Mouse (Mus musculus) embryo, embryonic 10 days (tissue): ENCODE measurements around the gene Fbxl13.
"Not testable (repeated sequence)": the region's sequence is repeated elsewhere in the genome, so short reads cannot be mapped to it uniquely, and the experiment has no call there.

Source experiments
- DNase-seq: peaks from one replicate; pipeline ENCODE4 v3.0.0-alpha.2; 2015; ENCODE audit warnings: low spot score

Gene Fbxl13

DNA sequence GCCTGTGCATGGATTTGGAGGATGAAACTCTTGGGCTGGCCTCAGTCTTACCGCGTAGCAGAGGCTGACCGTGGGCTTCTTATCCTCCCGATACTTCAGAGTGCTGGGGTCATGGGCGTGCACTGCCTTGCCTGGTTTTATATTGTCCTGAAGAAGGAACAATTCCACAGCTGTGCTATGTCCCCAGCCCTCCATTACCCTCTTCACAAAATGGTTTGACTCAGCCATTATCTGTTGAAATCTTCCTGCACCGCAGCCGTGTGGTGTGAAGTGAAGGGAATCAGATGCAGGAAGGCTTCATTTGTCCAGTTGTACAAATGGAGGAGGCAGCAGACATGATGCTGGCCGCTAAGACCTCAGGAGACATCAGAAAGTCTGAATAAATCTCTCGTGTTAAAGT is 11.5 kb upstream of the Fbxl13 start:
- no peak for DNase-seq

GRCm38 (mm10) chr5:21651885-21652612 is 6.6 kb upstream of the Fbxl13 start:
- DNase-seq: no peak

DNA sequence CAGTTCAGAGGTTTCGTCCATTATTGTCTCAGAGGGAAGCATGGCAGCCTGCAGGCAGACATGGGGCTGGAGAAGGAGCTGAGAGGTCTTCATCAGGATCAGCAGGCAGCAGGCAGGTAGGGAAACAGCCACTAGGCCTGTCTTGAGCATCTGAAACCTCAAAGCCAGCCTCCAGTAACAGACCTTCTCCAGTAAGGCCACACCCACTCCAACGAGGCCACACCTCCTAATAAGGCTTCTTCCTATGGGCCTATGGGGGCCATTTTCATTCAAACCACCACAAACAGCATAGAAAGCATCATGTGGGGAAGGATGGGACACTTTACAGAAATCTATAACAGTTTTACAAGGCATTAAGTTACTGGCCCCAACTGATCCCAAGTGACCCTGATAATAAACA is 5.3 kb upstream of the Fbxl13 start:
- DNase-seq: no peak

GRCm38 (mm10) chr5:21646133-21646491 is 678 bp upstream of the Fbxl13 start:
- no peak for DNase-seq

GRCm38 (mm10) chr5:21644891-21645438 is 469 bp downstream of the Fbxl13 start:
- no peak for DNase-seq

DNA sequence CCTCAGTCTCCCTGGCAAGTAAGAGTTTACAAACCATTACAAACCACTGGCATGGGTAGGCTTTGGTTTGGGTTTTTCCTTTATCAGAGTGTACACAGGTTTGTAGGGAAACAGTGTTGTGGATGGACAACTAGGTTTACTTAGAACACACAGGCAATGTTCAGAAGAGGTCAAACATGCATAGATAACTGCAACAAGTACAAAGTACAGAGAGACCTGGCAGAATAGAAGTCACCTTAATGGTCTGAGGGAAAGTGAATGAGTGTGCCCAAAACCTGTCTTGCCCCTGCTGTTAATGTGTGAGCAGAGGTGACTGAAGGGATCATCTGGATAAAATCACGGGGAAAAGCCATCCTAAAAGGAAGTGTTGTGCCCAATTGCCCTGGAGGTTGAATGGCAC is 1.8 kb downstream of the Fbxl13 start:
- DNase-seq: no peak

DNA sequence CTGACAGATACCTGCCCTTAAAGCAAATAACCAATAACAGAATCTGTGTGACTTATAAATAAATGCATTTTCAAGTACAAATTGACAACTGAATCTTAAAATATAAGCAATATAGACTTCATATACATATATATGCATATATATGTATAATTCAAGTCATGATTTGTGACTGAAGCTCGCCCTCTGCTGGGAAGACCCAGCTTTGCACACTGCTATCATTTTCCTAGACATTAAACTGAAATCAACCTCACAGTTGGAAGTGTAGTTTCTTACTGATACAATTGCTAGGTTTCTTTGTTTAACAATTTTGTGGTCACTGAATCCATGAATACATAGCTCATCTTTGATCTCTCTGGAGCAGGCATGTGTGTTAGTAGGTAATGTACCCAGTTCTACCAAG is 4.5 kb downstream of the Fbxl13 start:
- peak; percentile 64 for DNase-seq

DNA sequence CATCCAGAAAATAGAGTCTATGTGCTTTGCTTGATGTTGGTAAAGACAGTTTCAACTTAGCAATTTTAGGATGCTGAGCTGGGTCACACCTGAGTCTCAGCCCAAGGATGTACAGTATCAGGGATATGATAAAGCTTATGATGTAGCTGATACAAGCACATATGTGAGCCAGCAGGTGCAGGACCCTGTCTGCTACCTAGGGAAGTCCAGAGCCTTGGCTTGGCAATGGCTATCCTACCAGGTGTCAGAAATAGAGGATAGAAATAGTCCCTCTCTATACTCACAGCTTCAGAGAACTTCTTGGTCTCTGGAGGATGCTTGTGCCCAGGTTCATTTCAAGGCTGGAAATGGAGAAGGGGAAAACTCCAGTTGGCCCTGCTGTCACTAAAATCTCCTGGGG is 19.5 kb downstream of the Fbxl13 start:
- DNase-seq: no peak

- no peak for DNase-seq
Measured at GRCm38 (mm10) chr5:21616450-21617009, 28.9 kb downstream of the Fbxl13 start.

DNA sequence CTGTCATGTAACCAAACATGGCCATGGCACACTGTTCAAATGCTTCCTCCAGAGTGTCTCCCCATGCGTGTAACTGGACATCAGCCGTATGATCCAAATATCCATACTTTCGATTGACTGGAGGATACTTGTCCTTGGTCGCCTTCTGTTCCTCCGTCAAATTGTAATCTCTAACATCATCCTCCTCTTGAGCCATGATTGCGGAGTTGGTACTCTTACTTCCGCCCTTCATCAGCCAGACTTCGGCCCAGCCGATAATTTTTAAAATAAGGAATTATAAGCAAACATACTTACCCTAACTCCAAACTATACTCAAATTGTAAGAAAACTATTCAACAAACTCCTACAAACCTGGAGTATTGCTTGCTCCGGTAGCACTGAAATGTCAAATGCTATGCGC is 31.1 kb downstream of the Fbxl13 start:
- DNase-seq: not testable (repeated sequence)

DNA sequence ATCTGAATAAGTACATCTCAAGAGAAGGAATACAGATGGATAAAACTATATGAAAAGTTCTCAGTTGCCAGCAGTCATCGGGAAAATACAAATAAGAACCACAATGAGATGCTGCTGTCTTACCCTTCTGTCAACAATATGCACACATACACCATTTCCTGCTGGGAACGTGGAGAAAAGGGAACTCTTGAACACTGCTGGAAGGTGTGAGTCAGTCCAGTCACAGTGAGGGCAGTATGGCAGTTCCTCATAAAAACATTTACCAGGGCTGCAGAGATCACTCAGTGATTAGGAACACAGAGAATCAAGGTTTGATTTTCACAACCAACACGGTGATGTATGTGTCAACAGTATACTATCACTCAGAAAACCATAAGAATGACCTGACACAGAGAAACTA is 34.4 kb downstream of the Fbxl13 start:
- DNase-seq: no peak

DNA sequence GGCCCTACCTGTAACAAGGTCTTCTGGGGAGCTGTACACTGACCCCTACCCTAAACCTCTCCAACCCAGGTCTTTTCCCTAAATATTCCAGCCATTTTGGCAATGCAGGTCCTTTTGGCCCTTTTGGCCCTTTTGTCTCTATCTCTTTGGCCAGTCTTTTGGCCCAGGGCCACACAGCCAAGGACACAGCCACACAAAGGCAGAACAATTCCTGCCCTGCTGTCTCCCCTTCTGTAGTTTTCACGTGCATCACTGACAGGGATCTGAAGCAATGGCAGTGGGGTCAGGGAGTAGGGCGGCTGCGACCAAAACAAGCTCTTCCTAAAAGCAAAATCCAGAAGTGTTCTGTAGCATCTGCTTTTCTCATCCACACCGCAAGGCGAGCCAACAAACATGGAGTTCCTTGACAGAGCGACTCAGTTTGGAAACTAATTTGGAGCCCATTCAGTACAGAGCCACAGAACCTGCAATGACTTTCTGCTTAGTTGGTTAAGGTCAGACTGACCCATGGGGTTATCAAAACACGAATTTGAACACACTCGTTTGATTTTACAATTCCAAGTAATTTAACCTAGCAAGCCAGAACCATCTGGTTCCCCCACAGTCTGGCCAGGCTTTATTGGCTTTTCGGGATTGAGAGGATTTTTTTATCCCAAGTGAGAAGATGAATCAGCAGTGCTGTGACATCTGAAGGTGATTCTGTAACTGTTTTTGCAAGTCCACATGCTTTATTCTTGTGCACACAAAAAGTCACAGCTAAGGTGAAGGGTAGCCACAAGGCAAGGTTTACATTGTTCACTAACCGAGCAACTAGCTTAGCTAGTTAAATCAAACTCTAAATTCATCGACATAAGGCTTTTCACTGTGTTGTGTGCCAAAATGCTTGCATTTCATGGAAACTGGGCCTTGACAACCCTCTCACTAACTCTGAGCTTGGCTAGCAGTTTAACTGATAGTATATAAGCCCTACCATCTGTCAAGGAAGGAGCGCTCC is 36.8 kb downstream of the Fbxl13 start:
- peak; percentile 21 for DNase-seq

DNA sequence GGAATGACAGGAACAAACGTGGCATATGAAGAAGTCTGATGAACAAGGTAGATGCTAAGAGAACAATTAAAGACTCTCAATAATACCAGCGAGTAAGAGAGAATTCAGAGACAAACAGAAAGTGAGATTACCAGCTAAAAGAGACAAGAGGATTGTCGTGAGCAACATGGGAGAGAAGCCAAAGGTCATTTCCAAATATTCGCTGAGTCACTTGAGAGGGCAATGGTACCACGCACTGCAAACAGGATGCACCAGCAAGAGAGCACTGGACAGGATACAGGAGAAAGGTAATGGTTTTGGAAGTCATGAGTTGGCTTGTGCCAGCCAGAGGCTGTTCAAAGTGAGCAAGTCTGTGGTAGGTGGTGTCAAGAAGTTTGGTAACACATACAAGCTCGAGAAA is 39.5 kb downstream of the Fbxl13 start:
- DNase-seq: no peak

GRCm38 (mm10) chr5:21599961-21600360 is 45.5 kb downstream of the Fbxl13 start:
- no peak for DNase-seq

GRCm38 (mm10) chr5:21599536-21599935 is 45.9 kb downstream of the Fbxl13 start:
- not testable (repeated sequence) for DNase-seq

DNA sequence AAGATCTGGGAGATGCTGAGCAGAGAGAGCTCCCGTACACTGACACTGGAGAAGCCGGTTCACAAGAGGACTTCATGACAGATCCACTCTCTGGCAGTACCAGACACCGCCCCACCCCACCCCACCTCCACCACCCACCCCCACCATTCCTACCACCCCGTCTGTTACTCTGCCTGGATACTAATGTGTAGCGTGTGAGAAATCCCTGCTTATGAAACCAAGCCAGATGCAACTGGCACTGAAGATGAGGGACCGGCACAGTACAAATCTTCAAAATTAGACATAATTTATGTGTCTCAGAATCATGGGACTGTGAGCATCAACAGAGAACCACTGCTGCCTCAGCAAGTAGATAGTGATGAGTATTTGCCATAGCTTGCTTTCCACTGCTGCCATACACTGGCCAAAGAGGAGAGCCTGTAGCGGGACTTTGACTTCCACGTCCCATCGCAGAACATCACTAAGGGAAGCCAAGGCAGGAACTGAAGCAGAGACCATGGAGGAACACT is 52.2 kb downstream of the Fbxl13 start:
- no peak for DNase-seq

- DNase-seq: no peak
Measured at GRCm38 (mm10) chr5:21592106-21592505, 53.3 kb downstream of the Fbxl13 start.

GRCm38 (mm10) chr5:21588220-21588619 is 57.2 kb downstream of the Fbxl13 start:
- no peak for DNase-seq

- no peak for DNase-seq
Measured at GRCm38 (mm10) chr5:21587683-21588082, 57.8 kb downstream of the Fbxl13 start.

DNA sequence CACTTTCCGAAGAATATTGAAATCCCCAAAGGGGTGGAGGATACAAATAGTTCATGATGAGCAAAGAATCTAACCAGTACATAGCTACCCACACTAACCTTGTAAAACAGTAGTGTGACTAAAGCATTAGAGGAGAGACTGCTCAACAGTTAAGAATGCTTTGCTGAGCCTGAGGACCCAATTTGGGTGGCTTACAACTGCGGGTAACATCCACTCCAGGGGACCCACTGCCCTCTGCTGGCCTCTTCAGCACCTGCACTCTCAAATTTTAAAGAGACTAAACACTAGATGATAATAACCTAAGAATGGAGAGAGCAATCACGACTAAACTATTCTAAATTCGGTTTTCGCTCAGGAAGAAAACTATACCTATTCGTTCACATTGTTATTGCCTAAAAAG is 58.7 kb downstream of the Fbxl13 start:
- DNase-seq: peak; percentile 56

DNA sequence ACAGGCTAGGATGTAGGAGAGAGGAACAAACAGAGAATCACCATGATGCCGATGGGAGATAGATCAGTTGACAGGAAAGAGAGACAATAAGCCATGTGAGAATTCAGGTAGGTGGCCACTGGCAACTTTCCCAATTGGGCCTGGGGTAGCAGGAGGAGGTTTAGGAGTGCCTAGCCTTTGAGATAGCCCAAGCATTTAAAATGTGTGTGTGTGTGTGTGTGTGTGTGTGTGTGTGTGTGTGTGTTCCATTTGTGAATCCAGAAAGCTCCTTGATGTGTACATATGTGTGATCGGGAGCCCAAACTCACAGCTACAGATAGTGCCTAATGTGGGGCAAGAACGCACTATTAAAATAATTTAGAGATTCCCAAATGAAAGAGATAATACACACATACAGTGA is 67.3 kb downstream of the Fbxl13 start:
- DNase-seq: no peak

- DNase-seq: no peak
Measured at GRCm38 (mm10) chr5:21575210-21575550, 70.3 kb downstream of the Fbxl13 start.
